Mouse (Mus musculus): ENCODE data around the gene Tmem104. TPM values are rescaled to one million over a fixed set of nuclear protein-coding genes. Genes with fewer than 3 reads are reported as not detected.
A peak's percentile ranks its signal among the peaks of the same experiment; 100 is the strongest.

The Tmem104 gene
- polyA plus RNA-seq, 1 experiment from 2014 or later = 8.8 TPM

DNA sequence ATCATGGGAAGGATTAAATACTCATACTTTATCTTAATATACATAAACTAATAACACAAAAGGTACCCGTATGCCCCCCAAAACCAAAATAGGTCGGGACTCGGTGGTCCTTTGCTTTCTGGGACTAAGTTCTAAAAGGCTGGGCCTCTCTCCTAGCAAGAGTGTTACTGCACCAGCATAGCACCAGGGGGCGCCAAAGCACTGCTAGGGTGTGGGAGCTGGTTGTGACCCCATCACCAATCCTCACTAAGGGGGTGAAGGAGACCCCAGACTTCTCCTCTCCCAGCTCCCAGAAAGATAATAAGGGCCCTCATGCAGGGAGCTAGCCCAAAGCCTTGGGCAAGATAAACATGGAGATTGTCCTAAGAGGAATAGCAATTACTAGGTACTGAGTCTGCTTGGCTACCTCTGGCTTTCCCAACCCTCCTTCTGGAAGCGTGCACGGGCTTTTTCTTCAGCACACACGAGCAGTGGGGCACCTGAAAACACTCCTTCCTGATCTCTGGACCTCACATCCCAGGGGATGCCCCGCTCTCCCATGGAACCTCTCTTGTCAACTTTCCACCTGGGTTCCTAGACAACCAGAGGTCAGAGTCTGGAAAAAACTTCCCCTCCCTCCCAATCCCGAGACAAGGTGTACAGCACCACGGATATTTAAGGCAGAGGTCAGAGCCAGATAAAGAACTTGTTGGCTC lies 26.3 kb upstream of the Tmem104 start:
- peaks cover 71% of the 10 kb centered on the region for H3K4me1 ChIP-seq
- WGBS = 32% methylated on average over 10 of the region's 10 CpGs

GRCm38 (mm10) chr11:115161578-115162204 lies 25.6 kb upstream of the Tmem104 start:
- no peak overlapping the region for H3K27ac ChIP-seq
- peaks cover 75% of the 10 kb centered on the region for H3K27me3 ChIP-seq (ENCODE audit: poor library complexity, severe bottlenecking)

More for the DNA sequence above, 26.3 kb upstream of the Tmem104 start:
- no peaks in the 10 kb centered on the region for H3K36me3 ChIP-seq (replicated peaks)
- no peaks in the 10 kb centered on the region for H3K9me3 ChIP-seq
- no peak overlapping the region for H3K4me3 ChIP-seq
- DNase-seq (ENCODE audit: extremely low spot score, low spot score) = peak; percentile 73
- H3K27ac ChIP-seq = no peak overlapping the region
- H3K27me3 ChIP-seq (ENCODE audit: poor library complexity, severe bottlenecking) = peaks cover 77% of the 10 kb centered on the region

DNA sequence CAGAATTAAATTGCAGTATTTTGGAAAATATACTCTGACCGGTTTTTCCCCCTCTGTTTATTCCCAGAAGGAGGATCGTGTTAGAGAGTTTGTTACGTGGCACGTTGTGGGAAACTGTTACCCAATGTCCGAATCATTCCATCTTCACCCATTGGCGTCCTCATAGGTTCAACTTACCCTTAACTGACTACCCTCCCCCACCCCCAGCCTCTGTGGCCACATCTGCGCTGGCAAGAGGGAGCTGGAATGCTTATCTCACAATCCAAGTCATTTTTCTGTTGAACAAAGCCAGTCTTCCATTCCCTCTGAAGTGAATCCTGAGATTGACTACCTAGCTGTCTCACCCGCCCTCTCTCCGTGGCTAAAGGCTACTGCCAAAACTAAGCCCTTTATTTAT lies 25.1 kb upstream of the Tmem104 start:
- H3K4me3 ChIP-seq = peak overlapping the region; percentile 82
- no peak for DNase-seq (ENCODE audit: extremely low spot score, low spot score)
- no peaks in the 10 kb centered on the region for H3K9me3 ChIP-seq
- peaks cover 73% of the 10 kb centered on the region for H3K4me1 ChIP-seq
- 15% methylated on average over 9 of the region's 9 CpGs for WGBS
- peak overlapping the region; percentile 85 for H3K27ac ChIP-seq
- peaks cover 73% of the 10 kb centered on the region for H3K27me3 ChIP-seq (ENCODE audit: poor library complexity, severe bottlenecking)
- no peaks in the 10 kb centered on the region for H3K36me3 ChIP-seq (replicated peaks)

More at GRCm38 (mm10) chr11:115161578-115162204, 25.6 kb upstream of the Tmem104 start:
- 66% methylated on average over 9 of the region's 9 CpGs for WGBS
- Histone ChIP-seq H3K36me3 (replicated peaks) (no peaks in the 10 kb centered on the region), H3K9me3 (no peaks in the 10 kb centered on the region), H3K4me3 (no peak overlapping the region), H3K4me1 (peaks cover 73% of the 10 kb centered on the region)
- DNase-seq (ENCODE audit: extremely low spot score, low spot score) = no peak

- H3K9me3 ChIP-seq = no peaks in the 10 kb centered on the region
- H3K27ac ChIP-seq = peak within 1 kb of the TSS; percentile 87
- no peaks in the 10 kb centered on the region for H3K36me3 ChIP-seq (replicated peaks)
- peaks cover 66% of the 10 kb centered on the region for H3K27me3 ChIP-seq (ENCODE audit: poor library complexity, severe bottlenecking)
- peaks cover 68% of the 10 kb centered on the region for H3K4me1 ChIP-seq
- H3K4me3 ChIP-seq = peak within 1 kb of the TSS; percentile 82
- DNase-seq (ENCODE audit: extremely low spot score, low spot score) = peak; percentile 98
- WGBS = under 1% methylated on average over 47 of the region's 47 CpGs
Measured at GRCm38 (mm10) chr11:115162832-115163480, 24.3 kb upstream of the Tmem104 start, which contains the start of gene Slc9a3r1. Gene Slc9a3r1, plus strand, starts transcription at chr11:115163341.

- Histone ChIP-seq H3K4me3 (peak overlapping the region; percentile 82), H3K9me3 (no peaks in the 10 kb centered on the region), H3K27me3 (ENCODE audit: poor library complexity, severe bottlenecking) (peaks cover 62% of the 10 kb centered on the region), H3K4me1 (peaks cover 62% of the 10 kb centered on the region), H3K27ac (peak overlapping the region; percentile 87), H3K36me3 (replicated peaks) (no peaks in the 10 kb centered on the region)
- no peak for DNase-seq (ENCODE audit: extremely low spot score, low spot score)
- under 1% methylated on average over 47 of the region's 47 CpGs for WGBS
Measured at GRCm38 (mm10) chr11:115163568-115164150, 23.6 kb upstream of the Tmem104 start.

GRCm38 (mm10) chr11:115164341-115164975 lies 22.8 kb upstream of the Tmem104 start:
- no peak for DNase-seq (ENCODE audit: extremely low spot score, low spot score)
- Histone ChIP-seq H3K27me3 (ENCODE audit: poor library complexity, severe bottlenecking) (peaks cover 62% of the 10 kb centered on the region), H3K4me3 (peak overlapping the region; percentile 82), H3K27ac (peak overlapping the region; percentile 87), H3K4me1 (peaks cover 62% of the 10 kb centered on the region), H3K36me3 (replicated peaks) (no peaks in the 10 kb centered on the region), H3K9me3 (no peaks in the 10 kb centered on the region)
- under 1% methylated on average over 14 of the region's 14 CpGs for WGBS

DNA sequence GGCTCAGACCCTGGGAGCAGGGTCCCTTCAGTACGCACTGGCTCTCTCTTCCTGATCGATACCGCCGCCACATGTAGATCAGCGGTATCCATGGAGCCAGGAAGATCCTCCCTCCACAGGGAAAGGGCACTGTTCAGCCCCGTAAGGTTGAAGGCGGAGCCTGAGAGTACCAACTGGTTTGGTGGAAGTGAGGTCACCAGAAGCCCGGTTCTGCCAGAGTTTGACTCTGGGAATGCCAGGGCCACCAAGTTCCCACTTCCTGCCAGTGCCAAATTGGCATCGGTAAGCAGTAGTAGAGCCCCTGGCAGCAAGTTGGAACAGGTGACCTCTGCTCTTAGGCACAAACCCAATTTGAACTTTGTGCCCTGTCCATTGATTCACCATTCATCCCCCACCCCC lies 22.3 kb upstream of the Tmem104 start:
- Histone ChIP-seq H3K4me3 (peak overlapping the region; percentile 82), H3K9me3 (no peaks in the 10 kb centered on the region), H3K36me3 (replicated peaks) (no peaks in the 10 kb centered on the region), H3K27ac (peak overlapping the region; percentile 44), H3K4me1 (peaks cover 59% of the 10 kb centered on the region), H3K27me3 (ENCODE audit: poor library complexity, severe bottlenecking) (peaks cover 57% of the 10 kb centered on the region)
- DNase-seq (ENCODE audit: extremely low spot score, low spot score) = no peak
- WGBS = 1% methylated on average over 9 of the region's 9 CpGs

DNA sequence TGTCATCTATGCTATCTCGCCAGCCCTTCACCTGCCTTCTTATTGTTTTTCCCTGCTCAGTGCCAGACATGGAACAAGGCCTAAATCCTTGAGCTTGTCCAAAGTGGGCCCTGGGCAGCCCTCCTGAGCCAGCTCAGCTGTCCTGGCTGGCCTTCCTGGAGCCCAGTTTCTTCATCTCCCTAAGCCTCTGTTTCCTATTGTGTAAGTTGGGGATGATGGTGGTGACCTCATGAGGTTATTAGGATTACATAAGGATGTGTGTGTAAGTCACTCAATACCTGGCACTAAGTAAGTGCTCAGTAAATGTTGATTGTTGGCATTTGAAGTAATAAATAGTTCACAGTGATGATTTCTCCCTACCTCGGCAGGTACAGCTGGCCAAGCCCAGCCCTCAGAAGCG lies 20.5 kb upstream of the Tmem104 start:
- Histone ChIP-seq H3K4me1 (peaks cover 51% of the 10 kb centered on the region), H3K27me3 (ENCODE audit: poor library complexity, severe bottlenecking) (peaks cover 48% of the 10 kb centered on the region), H3K9me3 (no peaks in the 10 kb centered on the region), H3K27ac (no peak overlapping the region), H3K4me3 (no peak overlapping the region), H3K36me3 (replicated peaks) (no peaks in the 10 kb centered on the region)
- whole genome bisulfite sequencing = 88% methylated on average over 3 of the region's 3 CpGs
- DNase-seq (ENCODE audit: extremely low spot score, low spot score) = no peak

GRCm38 (mm10) chr11:115167631-115168249 lies 19.5 kb upstream of the Tmem104 start:
- DNase-seq (ENCODE audit: extremely low spot score, low spot score) = no peak
- Histone ChIP-seq H3K9me3 (no peaks in the 10 kb centered on the region), H3K4me3 (no peak overlapping the region), H3K27me3 (ENCODE audit: poor library complexity, severe bottlenecking) (peaks cover 48% of the 10 kb centered on the region), H3K36me3 (replicated peaks) (no peaks in the 10 kb centered on the region), H3K4me1 (peaks cover 51% of the 10 kb centered on the region), H3K27ac (no peak overlapping the region)
- WGBS = 82% methylated on average over 8 of the region's 8 CpGs

- H3K4me3 ChIP-seq = no peak overlapping the region
- peaks cover 54% of the 10 kb centered on the region for H3K4me1 ChIP-seq
- peaks cover 59% of the 10 kb centered on the region for H3K27me3 ChIP-seq (ENCODE audit: poor library complexity, severe bottlenecking)
- no peaks in the 10 kb centered on the region for H3K36me3 ChIP-seq (replicated peaks)
- no peaks in the 10 kb centered on the region for H3K9me3 ChIP-seq
- 92% methylated on average over 4 of the region's 4 CpGs for WGBS
- no peak overlapping the region for H3K27ac ChIP-seq
- no peak for DNase-seq (ENCODE audit: extremely low spot score, low spot score)
Measured at GRCm38 (mm10) chr11:115169430-115169829, 17.9 kb upstream of the Tmem104 start.

- 42% methylated on average over 8 of the region's 8 CpGs for WGBS
- no peak for DNase-seq (ENCODE audit: extremely low spot score, low spot score)
- H3K27me3 ChIP-seq (ENCODE audit: poor library complexity, severe bottlenecking) = peaks cover 59% of the 10 kb centered on the region
- no peak overlapping the region for H3K4me3 ChIP-seq
- H3K36me3 ChIP-seq (replicated peaks) = no peaks in the 10 kb centered on the region
- H3K4me1 ChIP-seq = peaks cover 54% of the 10 kb centered on the region
- no peak overlapping the region for H3K27ac ChIP-seq
- no peaks in the 10 kb centered on the region for H3K9me3 ChIP-seq
Measured at GRCm38 (mm10) chr11:115171125-115171524, 16.2 kb upstream of the Tmem104 start.

DNA sequence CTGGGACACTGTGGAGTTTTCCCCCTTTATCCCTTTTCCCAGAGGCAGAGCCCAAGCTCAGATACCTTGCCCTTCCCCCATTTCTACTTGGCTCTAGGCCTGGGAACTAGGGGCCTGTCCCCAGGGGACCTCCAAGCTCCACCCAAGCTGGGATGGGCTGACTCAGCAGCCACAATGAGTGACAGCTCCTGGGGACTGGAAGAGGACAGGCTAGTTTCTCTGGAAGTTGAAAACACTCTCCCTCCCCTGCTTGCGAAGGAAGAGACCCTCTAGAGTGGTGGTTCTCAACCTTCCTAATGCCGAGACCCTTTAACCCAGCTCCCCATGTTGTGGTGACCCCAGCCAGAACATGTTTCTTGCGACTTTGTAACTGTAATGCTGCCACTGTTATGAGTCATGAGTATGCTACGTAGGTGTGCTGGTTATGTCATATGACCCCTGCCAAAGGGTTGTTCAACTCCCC lies 14.4 kb upstream of the Tmem104 start:
- H3K27ac ChIP-seq = peak overlapping the region; percentile 49; the same call in 1 of the 2 replicates
- whole genome bisulfite sequencing = 18% methylated on average over 4 of the region's 4 CpGs
- peaks cover 68% of the 10 kb centered on the region for H3K27me3 ChIP-seq (ENCODE audit: poor library complexity, severe bottlenecking)
- H3K36me3 ChIP-seq (replicated peaks) = no peaks in the 10 kb centered on the region
- no peak for DNase-seq (ENCODE audit: extremely low spot score, low spot score)
- no peaks in the 10 kb centered on the region for H3K9me3 ChIP-seq
- H3K4me1 ChIP-seq = peaks cover 70% of the 10 kb centered on the region
- peak overlapping the region; percentile 12; the same call in 1 of the 2 replicates for H3K4me3 ChIP-seq

Measured in forebrain, embryonic 10.5 days (tissue).